Mouse (Mus musculus): ENCODE measurements around the gene Afdn.

GRCm38 (mm10) chr17:13731727-13732112 lies 28.6 kb upstream of the Afdn start:
- no peak for TF ChIP-seq CTCF (IDR thresholded peaks at IDR 0.05; ENCODE audit: control insufficient read depth, insufficient read depth, insufficient replicate concordance, low read depth, low read length)
- TF ChIP-seq POLR2A (IDR thresholded peaks at IDR 0.05; ENCODE audit: control insufficient read depth, low read depth, low read length) = no peak
